Mouse (Mus musculus): Measurements from ENCODE around the gene Pom121l2.
A peak's percentile ranks its signal among the peaks of the same experiment; 100 is the strongest.

The Pom121l2 gene

DNA sequence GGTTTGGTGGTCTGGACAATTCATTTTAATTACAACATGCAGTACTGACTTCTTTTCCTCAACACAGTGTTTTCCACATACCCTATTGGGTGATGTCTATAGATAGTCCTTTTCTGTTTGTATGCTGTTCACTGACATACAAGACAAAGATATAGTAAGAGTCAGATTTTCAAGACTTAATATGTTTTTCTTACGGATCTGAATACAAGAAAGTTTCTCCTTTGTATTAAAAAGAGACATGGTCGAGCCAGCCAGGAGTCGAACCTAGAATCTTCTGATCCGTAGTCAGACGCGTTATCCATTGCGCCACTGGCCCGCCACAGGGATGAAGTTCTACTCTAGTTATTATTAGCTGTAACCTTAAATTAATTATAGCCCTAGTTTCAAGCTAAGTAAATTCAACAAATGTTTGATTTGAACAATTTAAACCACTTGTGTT lies 39.9 kb downstream of the Pom121l2 start:
- DNase-seq: no peak

DNA sequence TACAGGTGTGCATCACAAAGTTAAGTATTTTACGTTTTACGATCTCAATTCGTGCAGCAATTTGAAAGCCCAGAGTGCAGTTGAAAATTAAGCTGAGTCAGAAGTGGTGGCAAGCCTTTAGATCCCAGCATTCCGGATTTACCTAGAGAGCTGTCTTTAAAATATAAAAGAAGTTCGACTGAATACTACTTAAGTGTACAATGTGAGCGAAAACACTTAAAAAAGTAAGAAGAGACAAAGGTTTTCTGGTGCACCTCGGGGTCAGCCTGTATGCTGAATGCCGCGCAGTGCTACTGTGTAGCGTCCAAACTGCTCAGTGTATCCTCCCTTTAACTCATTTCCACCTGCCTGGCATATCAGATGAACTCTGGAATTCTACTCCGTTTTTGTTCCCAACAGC lies 40.6 kb downstream of the Pom121l2 start:
- no peak for DNase-seq

DNA sequence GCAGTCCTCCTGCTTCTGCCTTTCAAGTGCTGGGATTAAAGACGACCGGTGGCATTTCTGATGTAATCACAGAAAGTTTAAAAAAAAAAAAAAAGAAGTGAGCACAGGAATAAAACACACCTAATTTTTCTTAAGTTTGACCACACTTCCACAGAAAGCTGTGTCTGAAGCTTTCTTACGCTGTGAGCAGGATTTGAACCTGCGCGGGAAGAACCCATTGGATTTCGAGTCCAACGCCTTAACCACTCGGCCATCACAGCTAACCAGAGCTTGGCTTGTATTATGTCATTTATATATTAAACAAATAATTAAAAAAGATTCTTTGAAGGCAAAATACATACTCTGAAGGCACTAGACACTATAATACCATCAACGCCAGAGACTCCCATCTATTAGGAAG lies 41.2 kb downstream of the Pom121l2 start:
- peak; percentile 46 to 62 for DNase-seq

DNA sequence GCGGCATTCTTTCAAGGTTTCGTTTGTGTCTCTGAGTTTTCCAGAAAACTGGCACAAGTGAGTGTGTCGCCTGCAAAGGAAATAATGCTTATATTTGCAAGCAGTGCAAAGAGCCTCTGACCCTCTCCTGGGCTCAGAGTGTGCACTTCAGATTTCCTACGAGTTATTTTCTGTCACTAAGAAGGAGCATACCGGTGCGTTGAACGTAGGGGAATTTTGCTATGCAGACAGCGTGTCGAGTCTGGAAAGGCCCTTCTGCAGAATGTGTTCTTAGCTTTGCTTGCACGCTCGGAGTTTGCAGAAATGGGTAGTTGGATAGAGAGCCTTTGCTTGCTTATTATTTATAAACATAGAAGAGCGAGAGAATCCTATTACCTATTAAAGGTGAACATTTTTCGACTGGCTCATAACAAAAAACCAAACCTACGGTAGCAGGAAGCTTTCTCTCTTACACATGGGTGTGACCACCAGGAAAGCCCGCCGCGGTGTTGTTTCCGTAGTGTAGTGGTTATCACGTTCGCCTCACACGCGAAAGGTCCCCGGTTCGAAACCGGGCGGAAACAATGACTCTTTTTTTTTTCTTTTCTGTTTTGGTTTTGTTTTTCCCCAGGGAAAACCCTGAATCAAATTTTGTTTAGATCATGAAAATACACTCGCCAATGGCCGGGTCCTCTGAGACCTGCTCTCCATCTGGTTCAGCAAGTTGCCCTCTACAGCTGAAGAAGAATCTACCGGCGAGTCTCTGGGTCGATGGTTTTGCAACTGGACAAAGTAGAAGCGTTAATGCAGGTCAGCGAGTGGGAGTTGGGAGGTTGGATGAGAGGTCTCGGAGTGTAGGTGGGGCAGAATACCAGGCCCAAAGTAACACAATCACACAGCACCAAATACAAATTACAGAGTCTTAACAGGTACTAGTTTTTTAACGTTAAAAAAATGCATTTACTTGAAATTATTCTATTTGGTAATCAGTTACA lies 45.4 kb downstream of the Pom121l2 start:
- peak; percentile 43 to 75 for DNase-seq

DNA sequence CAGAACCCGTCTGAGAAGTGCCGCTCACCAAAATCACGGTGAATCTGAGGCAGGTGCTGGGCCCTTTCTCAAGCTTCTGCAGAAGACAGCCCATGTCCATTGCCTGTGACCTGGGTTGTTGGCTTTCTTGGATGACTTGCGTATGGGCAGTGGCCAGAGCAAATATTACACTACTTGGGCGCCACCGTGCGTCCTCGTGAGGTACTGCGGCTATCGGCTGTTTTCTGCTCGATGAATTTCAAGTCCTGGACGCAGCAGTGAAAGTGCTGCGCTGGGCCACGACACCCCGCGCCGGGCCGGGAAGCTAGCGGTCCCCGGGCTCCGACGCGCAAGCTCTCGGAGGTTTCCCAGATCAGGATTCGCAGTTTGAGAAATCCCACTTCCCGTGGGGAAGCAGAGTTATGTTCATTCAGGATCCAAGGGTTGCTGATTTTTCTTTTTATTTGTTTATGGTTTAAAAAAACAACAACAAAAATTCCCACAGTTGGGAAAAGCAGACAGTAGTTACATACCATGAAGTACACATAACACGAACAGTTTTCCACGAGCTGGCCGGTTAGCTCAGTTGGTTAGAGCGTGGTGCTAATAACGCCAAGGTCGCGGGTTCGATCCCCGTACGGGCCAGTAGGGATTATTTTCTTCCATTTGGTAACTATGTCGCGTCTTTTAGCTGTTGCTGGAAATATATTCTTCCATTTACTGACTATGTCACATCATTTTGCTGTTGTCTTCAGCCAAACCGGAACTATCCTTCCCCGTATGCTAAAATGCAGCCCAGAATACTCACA lies 47.9 kb downstream of the Pom121l2 start:
- peak; percentile 91 to 96 for DNase-seq

DNA sequence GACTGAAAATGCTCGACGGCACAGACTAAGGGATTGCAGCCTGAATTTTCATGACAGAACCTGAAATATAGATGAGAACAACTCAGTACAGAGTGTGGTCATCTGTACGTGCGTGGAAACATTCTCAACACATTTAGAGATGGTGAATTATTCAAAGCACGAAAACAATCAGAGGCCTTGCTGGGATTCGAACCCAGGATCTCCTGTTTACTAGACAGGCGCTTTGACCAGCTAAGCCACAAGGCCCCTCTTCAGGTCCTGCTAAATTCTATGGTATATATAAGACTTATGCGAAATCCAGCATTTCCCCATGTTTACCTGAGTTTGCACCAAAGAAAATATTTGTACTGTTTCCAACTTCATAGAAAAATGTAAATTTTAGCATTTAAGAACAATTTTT lies 48.9 kb downstream of the Pom121l2 start:
- no peak for DNase-seq

DNA sequence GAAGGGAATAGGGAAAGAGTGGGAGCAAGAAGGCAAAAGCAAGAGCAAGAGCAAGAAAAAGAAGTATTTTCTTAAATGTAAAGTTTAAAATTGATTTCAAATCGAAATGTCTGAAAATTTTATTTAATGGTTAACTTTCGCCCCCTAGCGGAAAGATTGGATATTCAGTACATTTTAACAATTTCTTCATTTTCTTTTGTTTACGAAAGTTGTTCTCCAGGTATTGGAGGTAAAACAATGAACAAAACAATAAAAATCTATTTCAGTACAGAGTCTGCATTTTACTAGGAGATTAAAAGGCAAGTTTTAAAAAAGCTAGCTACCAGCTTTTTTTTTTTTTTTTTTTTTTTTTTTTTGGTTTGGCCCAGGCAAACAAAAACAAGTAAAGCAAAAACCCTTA lies 49.5 kb downstream of the Pom121l2 start:
- DNase-seq: no peak

DNA sequence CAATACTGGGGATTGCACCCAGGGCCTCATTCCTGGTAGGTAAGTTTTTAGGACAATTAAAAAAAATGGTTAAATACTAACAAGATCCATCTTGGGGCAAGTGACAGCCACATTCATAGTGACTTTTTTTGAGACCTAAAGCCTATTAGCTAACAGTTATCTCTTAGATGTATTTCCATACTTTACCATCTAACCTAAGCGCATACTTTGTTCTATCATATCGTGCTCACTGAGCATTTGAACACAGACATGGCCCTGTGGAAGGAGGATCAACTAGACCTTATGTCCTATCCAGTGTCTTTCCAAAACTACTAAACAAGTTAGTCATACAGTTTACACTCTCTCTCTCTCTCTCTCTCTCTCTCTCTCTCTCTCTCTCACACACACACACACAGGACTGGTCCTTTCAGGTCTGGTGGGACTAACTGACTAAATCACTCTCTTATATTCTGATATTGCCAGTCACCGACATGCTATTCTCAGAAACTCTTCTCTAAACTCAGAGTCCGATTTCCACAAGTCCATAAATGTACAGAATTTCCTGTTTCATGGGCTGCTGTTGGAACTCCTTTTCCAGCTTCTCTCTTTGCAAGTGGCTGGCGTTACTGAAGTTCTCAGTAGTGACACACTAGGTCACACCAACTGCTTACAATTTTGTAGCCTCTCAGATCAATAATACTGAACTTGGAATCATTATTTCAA lies 52.9 kb downstream of the Pom121l2 start:
- DNase-seq: no peak

DNA sequence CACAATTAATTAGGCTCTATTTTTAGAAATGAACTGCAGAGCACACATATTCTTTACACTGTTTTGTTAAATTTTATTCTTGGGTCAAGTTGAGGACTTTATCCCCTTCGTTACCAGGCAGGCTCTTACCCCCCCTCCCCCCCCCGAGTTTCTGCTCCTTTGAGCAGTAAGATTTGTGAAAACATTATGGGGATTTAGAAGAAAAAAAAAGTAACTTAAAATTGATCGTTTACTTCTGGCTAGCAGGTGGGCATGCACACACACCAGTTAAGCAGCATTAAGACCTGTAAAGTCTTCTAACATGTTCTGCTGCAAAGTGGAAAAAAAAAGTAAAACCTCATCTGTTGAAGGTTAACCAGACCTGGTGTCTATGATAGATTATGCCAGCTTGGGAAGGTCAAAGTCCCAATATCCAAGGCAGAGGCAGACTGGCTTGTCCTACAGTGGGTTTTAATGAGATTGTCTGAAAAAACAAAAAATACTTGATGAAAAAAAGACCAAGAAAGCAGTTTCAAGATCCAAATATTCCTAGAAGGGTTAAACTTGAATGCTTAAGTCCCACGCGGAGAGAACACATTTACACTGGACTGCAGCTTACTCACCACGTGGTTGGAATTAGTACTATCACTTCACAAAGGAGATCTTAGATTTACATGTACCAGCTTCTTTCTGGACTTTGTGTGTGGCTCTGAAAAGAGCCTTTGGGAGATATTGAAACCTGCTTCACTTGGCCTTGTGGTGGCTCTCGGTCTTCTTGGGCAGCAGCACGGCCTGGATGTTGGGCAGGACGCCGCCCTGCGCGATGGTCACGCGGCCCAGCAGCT lies 53.7 kb downstream of the Pom121l2 start:
- DNase-seq: no peak

DNA sequence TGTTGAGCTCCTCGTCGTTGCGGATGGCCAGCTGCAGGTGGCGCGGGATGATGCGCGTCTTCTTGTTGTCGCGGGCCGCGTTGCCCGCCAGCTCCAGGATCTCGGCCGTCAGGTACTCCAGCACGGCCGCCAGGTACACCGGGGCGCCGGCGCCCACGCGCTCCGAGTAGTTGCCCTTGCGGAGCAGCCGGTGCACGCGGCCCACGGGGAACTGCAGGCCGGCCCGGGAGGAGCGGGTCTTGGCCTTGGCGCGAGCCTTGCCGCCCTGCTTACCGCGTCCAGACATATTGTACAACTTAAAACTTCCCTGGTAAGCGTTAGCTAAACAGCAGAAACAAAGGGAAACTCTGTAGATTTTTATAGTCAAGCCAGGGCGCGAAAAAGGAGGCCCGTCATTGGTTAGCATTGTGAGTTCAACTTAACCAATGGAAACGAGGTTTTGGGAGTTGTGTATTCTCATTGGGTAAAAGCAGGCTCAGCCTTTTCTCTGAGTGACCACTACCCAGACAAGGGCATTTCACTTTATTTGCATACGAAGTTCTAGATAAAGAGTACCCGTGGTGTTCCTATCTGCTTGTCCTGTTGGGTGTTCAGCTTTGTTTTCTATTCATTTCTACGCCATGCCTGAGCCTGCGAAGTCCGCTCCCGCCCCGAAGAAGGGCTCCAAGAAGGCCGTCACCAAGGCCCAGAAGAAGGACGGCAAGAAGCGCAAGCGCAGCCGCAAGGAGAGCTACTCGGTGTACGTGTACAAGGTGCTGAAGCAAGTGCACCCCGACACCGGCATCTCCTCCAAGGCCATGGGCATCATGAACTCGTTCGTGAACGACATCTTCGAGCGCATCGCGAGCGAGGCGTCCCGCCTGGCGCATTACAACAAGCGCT lies 54.5 kb downstream of the Pom121l2 start, which contains the start of the genes Hist1h2ah and Hist1h2bk:
Gene Hist1h2ah (minus strand): TSS at position 302 of the 882 bp plus-strand sequence.
Gene Hist1h2bk (plus strand): TSS at position 604 of the 882 bp plus-strand sequence.
- peak; percentile 74 for DNase-seq

DNA sequence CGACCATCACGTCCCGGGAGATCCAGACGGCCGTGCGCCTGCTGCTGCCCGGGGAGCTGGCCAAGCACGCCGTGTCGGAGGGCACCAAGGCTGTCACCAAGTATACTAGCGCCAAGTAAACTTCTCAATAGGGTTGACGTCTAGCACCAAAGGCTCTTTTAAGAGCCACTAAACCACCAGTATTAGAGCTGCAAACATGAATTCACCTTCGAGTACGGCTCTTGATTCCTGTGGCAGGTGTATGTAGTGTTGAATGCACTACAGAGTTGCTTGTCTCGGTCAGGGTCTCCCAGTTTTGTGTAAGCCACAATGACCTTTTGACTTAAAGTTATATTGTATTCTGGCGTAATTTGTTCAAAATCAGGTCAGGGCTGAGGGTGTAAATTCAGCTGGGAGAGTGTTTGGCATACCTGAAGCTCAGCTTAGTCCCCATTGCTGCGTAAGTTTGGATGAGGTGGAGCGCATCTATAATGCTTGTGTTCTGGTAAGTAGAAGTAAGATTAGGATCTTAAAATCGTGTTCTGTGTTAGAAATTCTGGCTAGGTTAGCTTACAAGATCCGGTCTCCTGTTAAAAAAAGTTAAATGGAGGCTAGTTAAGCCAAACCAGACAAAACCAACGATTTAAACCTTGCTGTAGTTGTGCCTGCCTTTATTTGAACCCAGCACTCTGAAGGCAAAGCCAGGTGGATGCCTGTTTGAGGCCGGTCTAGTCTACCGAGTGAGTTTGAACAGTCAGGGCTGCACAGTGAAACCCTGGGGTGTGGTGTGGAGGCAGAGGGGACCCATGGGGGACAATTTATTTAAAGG lies 55.4 kb downstream of the Pom121l2 start:
- DNase-seq: no peak

DNA sequence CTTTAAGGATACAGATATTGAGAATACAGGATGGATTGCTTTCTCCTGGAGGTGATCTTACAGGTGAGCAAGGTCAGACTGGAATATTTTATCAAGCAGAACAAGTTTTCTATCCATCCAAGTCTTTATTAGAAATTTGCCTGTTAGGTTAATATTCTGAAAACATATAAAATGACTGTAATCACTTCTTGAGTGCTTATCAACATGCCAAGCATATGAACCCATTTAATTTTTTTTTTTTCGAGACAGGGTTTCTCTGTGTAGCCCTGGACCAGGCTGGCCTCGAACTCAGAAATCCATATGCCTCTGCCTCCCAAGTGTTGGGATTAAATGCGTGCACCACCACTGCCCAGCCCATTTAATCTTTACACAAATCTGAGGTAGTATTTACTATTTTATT lies 56.0 kb downstream of the Pom121l2 start:
- DNase-seq: no peak

DNA sequence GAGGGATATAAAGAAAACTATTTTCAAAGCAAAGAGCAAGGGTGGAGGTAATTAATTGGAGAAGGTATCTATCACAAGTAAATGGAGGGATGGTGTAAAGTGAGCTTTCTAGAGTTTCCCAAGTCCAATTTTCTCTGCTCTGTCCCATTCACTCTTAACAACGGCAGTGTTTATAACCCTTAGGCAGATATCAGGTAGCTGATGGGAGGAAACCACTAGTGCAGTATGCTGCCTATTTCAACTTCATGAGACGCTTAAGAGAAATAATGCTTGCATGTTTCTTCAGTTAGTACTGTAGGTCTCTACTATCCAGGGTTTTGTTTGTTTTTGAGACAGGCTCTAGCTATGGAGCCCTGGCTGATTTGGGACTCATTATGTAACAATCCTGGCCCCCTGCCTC lies 56.4 kb downstream of the Pom121l2 start:
- DNase-seq: no peak
